Mouse (Mus musculus): Measurements from ENCODE around the gene Apaf1. TPM values are rescaled to one million over a fixed set of nuclear protein-coding genes. Genes with fewer than 3 reads are reported as not detected.
A peak's percentile ranks its signal among the peaks of the same experiment; 100 is the strongest.

Gene Apaf1
- total RNA-seq, 2 experiments from 2014 or later, result 6.7 to 10.0 TPM

DNA sequence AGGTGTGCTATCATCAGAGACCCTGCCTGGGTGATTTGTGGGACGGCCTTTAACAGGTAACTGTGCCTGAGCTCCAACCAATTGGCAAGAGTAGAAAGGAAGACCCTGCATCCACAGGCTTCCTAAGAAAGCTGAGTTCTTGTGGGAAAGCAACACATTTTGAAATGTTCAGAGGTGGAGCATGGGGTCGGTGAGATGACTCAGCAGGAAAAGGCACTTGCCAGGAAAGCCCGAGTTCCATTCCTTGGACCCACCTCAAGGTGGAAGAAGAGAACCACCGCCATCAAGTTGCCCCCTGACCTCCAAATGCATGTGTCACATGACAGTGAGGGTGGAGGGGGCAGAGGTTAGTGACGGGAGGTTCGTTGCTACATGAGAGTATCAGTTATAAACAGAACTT lies 108.1 kb downstream of the Apaf1 start:
- DNase-seq, result no peak

GRCm38 (mm10) chr10:90974084-90974483 lies 108.5 kb downstream of the Apaf1 start:
- DNase-seq, result no peak

DNA sequence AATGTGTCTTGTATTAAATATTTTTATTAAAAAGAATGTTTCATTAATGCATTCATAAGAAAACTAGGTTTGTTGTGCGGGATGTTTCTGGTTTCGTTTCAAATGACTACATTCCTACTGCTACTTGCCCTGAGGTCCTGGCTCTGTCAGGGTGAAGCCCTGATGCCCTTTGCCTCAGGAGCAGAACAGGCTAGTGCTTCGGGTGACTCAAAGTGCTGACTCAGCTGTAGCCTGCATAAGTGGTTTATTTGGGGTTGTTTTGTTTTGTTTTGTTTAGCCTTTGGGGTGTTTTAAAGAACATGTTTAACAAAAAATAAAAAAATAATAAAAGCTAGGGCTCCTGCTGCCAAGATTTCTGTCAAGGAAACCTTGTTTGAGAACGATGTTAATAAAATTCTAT lies 112.0 kb downstream of the Apaf1 start:
- DNase-seq, result no peak

DNA sequence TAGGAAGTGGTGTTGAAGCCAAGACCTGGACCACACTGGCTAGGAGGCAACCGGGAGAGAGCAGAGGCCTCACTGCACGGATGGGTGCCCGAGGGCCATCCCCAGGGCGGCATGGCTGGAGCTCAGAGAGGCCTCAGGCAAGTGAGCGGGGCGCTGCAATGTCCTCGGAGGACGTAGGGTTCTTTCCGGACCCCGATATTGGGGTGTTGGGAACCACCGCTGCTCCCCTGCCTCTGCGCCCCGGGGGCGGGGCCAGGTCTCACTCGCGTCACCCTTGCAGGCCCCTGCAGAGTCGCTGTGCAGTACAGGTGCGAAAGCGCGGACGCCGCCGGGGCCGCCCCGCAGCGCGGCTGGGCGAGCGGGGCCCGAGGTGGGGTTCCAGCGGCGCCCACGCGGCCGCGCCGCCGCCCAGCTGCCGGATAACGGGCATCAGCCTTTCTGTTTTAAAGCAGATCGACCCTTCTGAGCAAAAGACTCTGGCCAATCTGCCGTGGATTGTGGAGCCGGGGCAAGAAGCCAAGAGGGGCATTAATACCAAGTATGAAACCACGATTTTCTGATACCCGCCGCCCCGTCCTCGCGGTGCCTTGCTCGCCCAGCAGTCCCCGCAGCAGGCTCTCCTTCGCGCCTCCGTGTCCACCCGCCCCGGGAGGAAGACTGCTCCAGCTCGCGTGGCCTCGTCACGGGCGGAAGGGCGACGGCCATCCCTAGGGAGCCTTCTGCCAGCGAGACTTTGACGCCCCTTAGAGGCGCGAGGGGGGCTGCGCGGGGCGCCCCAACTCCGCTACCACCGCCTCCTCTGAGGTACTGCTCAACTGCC lies 113.0 kb downstream of the Apaf1 start:
- peak; percentile 47 for DNase-seq

DNA sequence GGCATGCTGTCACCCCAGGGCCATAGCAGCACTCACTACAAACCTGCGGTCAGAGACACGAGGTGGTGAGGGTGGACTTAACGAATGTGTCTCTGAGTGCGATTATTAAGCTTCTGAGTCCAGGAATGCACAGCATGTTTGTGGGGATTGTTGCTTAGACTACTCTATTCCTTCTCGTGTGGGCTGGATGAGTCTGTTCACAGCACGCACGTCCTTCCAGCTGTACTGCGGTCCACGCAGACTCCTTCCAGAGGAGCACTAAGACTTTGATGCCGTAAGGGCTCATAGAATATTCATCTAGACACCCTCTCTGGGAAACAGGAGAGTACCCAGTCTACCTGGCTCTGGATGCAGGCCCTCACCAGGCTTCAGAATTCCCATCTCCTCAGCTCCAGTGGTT lies 114.3 kb downstream of the Apaf1 start:
- DNase-seq, result no peak

DNA sequence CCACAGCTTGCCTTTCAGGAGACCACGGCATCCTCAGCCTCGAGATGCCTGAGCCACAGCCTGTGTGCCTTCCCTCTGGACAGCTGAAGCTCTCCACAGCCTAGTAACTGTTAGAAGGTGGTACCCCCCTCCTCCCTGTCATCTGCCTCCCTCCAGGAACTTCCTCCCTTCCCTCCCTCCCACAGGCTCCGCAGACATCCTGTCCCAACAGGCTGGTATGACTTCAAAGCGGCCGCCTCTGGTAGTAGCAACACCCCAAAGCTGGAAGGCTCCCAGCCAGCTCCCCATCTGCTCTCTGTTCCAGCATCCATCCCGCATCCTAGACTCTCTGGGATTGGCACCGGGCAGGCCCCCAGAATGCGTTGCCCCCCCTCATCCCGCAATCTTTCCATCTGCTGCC lies 115.7 kb downstream of the Apaf1 start:
- no peak for DNase-seq

GRCm38 (mm10) chr10:90965671-90966315 lies 116.8 kb downstream of the Apaf1 start:
- no peak for DNase-seq

GRCm38 (mm10) chr10:90964511-90964910 lies 118.1 kb downstream of the Apaf1 start:
- DNase-seq, result no peak

DNA sequence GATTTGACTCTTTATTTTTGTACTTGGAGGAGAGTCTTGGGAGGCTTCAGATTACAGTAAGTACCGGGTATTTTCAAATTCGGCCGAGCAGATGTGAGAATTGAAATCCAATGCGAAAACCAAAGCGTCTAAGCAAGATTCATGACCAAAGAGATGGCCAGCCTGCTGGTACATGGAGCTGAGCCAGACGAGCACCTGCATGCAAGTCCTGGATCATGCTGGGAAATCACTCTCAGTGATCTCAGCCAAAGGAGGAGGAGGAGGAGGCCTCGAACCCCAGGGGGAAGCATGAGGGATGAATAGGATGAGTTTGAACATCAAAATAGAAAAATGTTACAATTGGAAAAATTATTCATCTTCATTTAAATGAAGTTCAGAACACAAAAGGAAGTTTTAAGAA lies 122.2 kb downstream of the Apaf1 start:
- DNase-seq, result no peak

DNA sequence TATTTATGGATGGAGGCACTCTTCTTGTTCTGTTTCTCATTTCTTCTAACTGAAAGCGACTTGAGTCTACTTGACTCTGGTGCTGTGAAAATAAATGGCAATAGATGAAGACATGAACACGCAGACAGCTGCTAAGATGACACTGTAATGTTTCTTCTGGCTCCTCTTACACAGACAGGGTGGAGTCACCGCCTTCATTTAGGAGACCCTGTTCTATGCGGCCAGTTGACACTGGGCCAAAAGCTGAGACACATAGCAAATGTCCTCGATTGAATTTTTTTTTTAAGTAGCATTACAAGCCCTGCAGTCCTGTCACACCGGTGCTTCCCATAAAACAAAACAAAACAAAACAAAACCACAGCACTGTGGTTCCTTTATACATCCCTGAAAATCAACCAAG lies 128.7 kb downstream of the Apaf1 start:
- no peak for DNase-seq

- no peak for DNase-seq
Measured at GRCm38 (mm10) chr10:90953103-90953709, 129.4 kb downstream of the Apaf1 start.

- no peak for DNase-seq
Measured at GRCm38 (mm10) chr10:90947608-90948373, 134.8 kb downstream of the Apaf1 start.

DNA sequence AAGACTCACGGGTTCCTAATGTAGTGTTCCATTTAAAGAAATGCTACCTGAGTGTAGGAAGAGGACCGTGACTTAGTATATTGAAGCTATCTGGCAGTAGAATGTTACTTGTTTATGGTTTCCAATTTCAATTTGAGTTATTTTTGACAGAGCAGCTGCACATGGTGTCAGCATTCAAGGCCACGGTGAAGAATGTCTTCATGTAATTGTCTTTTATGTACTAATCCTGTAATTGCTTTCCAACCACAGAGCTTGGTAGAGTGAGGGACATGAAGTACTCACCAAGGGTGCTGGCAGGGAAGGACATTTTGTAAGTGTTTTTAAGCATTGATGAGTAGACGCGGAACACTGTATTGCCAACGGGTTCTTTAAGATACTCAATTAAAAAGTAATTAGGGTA lies 135.5 kb downstream of the Apaf1 start:
- DNase-seq, result no peak

DNA sequence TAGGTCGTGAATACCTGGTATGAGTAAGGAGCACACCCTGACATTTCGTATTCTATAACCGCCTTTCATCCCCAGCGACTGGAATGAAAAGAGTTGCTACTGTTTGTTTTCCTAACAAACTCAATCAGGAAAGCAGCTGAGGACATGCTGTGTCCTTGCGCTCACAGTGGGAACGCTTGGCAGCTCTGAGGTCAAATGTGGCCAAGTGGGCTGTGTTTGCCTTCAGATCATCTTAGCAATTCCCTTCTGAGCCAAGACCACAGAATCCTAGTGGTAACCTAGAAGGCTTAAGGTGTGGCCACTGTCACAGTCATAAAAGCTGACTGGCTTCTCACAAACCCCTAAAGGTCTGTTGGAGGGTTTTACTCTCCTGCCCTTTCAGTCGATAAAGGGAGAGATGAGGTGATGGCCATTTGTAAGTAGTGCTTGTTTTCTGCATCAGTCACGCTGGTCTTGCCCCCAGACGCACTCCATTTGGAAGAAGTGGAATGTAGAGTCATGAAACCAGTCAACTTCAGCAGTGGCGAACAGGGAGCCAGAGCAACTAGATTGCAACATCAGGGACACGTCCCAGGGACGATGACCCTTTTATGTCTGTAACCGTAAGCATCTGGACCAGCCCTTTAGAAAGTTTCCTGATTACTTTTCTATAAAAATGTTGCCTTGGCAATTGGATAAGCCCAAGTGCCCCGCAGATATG lies 140.4 kb downstream of the Apaf1 start:
- DNase-seq, result no peak

DNA sequence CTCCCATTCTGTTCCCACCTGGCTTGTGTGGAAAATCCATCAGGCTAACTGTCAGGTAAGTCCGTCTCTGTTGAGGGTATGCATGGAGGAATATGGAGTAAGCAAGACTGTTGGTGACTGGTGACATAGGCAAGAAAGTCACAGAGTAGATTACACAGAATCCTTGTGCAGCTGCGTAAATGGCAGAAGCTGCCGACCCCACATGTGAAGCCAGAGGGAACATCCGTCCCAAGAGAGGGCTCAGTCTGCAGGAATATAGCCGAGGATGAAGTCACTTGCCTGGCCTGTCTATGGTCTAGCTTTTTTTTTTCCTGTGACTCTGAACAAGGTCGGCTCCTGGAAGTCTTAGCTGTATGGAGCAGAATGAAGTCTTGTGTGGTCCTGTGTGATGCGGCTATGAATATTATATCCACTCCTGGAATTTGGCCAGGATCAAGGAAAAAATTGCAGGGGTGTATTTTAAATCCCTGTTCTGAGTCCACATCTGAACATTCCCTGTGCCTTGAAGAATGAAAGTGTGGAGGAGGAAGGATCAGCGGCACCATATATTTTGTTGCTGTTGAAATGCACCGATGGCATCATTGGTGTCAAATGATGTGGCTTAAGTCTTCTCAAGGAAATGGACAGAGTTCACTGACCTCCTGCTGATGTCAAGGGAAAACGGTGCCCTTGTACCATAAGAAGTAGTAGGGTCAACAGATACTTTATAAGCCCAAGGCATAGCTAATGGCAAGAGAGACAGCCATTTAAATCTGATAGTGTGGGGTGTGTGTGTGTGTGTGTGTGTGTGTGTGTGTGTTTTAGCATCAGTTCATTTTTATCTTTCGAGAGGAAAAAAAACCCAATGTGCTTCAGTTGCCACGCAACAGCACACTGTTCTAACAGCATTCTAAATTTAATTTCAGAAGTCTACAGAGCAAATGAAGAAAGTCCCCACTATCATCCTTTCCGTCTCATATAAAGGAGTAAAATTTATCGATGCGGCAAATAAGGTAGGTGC lies 141.7 kb downstream of the Apaf1 start:
- no peak for DNase-seq

Other genes with a start within 250 kb of the Apaf1 start
- 10 to 100 TPM; 25.2 to 32.3 TPM for gene Ikbip, start 170 bp upstream of the Apaf1 start, total RNA-seq (2021)
- 100 to 1,000 TPM; 776 to 917 TPM for gene Slc25a3, start 41.3 kb upstream of the Apaf1 start, total RNA-seq (2021)
- gene Tmpo, start 98.5 kb upstream of the Apaf1 start, total RNA-seq (2021), result 100 to 1,000 TPM in 1 of 2 experiments, 10 to 100 TPM in 1; 84.2 to 106 TPM